Mouse (Mus musculus) heart, adult 8-10 months (tissue): ENCODE data around the gene Cped1. TPM values are rescaled to one million over a fixed set of nuclear protein-coding genes. Genes with fewer than 3 reads are reported as not detected.

Source experiments
- DNase-seq: peaks from one replicate; pipeline ENCODE4 v3.0.0; 2022; ENCODE audit warnings: low spot score
- total RNA-seq, 4 experiments: library from RNA; stranded (reverse); gene quantifications; 2 replicates each; pipeline ENCODE4 v1.2.4; 2022

Cped1 gene
- total RNA-seq, 4 experiments from 2014 or later = 19.0 to 28.2 (median 24.9) TPM

DNA sequence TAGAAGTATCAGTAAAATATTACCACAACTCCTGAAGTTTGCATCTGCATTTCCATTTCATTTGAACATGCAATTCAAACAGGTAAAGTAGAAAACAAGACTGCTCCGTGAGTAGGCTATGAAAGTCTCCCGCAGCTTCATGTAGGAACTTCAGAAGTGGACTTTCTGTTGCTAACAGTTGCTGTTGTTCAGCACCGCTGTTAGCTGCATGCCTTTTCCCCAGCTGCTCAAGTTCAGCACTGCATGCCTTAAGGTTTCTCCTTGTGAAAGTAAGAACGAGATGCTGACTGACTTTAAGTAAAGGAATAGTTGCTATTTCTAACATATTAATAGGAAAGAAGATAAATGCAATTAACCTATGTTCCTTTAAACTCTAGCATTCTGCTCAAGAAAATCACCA is 306.3 kb downstream of the Cped1 start:
- no peak for DNase-seq

DNA sequence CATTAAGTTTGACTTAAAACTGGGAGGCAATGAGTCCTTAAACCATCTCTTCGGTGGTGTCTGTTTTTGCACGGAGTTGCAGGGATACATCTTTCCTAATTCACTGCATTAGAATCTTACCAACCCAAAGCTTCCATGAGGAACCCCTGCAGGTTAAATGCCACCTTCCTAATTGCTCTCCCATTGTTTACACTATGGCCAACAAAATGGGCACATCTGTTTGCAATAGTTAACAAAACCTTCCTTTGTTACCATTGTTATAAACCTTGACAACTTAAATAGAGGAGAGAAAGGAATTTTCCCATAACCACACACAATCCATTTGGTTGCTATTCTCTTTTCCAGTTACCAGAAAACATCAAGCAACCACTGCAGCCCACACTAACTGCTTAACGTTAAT is 308.2 kb downstream of the Cped1 start:
- no peak for DNase-seq

DNA sequence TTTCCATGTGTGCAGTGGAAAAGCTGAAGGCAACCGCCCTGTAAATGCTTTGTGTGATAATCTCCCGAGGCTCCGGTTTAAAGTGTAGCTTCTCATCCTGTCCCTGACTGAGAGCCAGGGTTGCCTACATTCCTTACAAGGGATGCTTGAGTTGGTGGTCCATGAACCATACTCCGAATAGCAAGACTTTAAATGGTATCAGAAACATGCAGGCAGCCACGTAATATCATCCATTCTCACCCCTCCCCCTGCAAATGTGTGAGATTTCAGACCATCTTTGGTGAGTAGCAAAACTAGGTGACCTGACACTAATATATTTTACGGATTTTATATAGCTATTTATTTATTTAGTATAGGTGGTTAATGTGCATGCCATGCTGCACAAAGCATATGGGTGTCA is 311.3 kb downstream of the Cped1 start:
- no peak for DNase-seq

DNA sequence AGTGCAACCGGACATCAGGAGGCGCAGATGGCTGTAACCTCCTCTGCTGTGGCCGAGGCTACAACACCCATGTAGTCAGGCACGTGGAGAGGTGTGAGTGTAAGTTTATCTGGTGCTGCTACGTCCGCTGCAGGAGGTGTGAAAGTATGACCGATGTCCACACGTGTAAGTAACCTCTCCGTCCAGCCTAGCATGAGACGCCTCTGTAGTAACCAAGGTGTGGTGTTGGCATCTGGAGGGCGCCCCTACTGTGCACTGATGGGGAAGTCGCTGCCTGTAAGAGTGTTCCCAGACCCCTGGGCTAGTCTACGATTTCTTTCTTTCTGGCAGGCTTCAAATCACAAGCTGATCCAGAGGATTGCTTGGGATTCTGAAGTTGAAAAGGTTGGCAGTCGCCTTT is 312.3 kb downstream of the Cped1 start:
- DNase-seq = no peak

Other genes with a start within 250 kb of the Cped1 start
- 10 to 100 TPM; 64.1 to 69.9 (median 68.6) TPM for gene Tspan12, start 133.4 kb upstream of the Cped1 start, total RNA-seq
- 10 to 100 TPM; 10.1 to 11.6 (median 10.8) TPM for gene Ing3, start 36.3 kb upstream of the Cped1 start, total RNA-seq